Mouse (Mus musculus): ENCODE data around the gene Rab13. TPM values are rescaled to one million over a fixed set of nuclear protein-coding genes. Genes with fewer than 3 reads are reported as not detected.

Gene Rab13
- total and polyA plus RNA-seq, 2 experiments = 3.0 to 5.2 TPM

GRCm38 (mm10) chr3:90258521-90258920 lies 45.0 kb downstream of the Rab13 start:
- TF ChIP-seq POLR2A (IDR thresholded peaks at IDR 0.05; ENCODE audit: extremely low read depth, insufficient read depth, low read length) (no peak), CTCF (IDR thresholded peaks at IDR 0.05; ENCODE audit: low read depth, low read length) (no peak)
- Histone ChIP-seq H3K36me3 (ENCODE audit: control insufficient read depth, insufficient read depth, low read length) (peaks cover 27% of the 10 kb centered on the region), H3K27me3 (ENCODE audit: control insufficient read depth, insufficient read depth, low read length) (no peaks in the 10 kb centered on the region), H3K9ac (ENCODE audit: low read depth, low read length) (no peak overlapping the region), H3K4me1 (ENCODE audit: control insufficient read depth, insufficient read depth, low read length) (peaks cover 23% of the 10 kb centered on the region), H3K4me3 (ENCODE audit: insufficient read depth, low read depth, low read length) (no peak overlapping the region), H3K27ac (replicated peaks; ENCODE audit: insufficient read depth, low read depth, low read length) (peak overlapping the region; percentile 84), H3K79me2 (ENCODE audit: control insufficient read depth, insufficient read depth, low read length) (peaks cover 33% of the 10 kb centered on the region; the same call in 1 of the 2 replicates)
- WGBS = 36% methylated on average over 4 of the region's 4 CpGs
- DNase-seq (ENCODE audit: extremely low read depth, low read depth, low spot score) = peak; percentile 91

GRCm38 (mm10) chr3:90263121-90263771 lies 49.8 kb downstream of the Rab13 start:
- DNase-seq (ENCODE audit: extremely low read depth, low read depth, low spot score) = no peak
- H3K36me3 ChIP-seq (ENCODE audit: control insufficient read depth, insufficient read depth, low read length) = peaks cover 27% of the 10 kb centered on the region
- peaks cover 5% of the 10 kb centered on the region; the same call in 1 of the 2 replicates for H3K79me2 ChIP-seq (ENCODE audit: control insufficient read depth, insufficient read depth, low read length)
- no peak overlapping the region for H3K27ac ChIP-seq (replicated peaks; ENCODE audit: insufficient read depth, low read depth, low read length)
- H3K27me3 ChIP-seq (ENCODE audit: control insufficient read depth, insufficient read depth, low read length) = no peaks in the 10 kb centered on the region
- WGBS = 92% methylated on average over 5 of the region's 5 CpGs
- no peak overlapping the region for H3K4me3 ChIP-seq (ENCODE audit: insufficient read depth, low read depth, low read length)
- H3K4me1 ChIP-seq (ENCODE audit: control insufficient read depth, insufficient read depth, low read length) = peaks cover 11% of the 10 kb centered on the region
- H3K9ac ChIP-seq (ENCODE audit: low read depth, low read length) = no peak overlapping the region
- TF ChIP-seq POLR2A (IDR thresholded peaks at IDR 0.05; ENCODE audit: extremely low read depth, insufficient read depth, low read length) (no peak), CTCF (IDR thresholded peaks at IDR 0.05; ENCODE audit: low read depth, low read length) (no peak)

GRCm38 (mm10) chr3:90264687-90265033 lies 51.2 kb downstream of the Rab13 start:
- Histone ChIP-seq H3K27ac (replicated peaks; ENCODE audit: insufficient read depth, low read depth, low read length) (peak overlapping the region; percentile 79), H3K27me3 (ENCODE audit: control insufficient read depth, insufficient read depth, low read length) (no peaks in the 10 kb centered on the region), H3K4me1 (ENCODE audit: control insufficient read depth, insufficient read depth, low read length) (peaks cover 4% of the 10 kb centered on the region), H3K36me3 (ENCODE audit: control insufficient read depth, insufficient read depth, low read length) (peaks cover 21% of the 10 kb centered on the region), H3K4me3 (ENCODE audit: insufficient read depth, low read depth, low read length) (peak overlapping the region; percentile 74), H3K79me2 (ENCODE audit: control insufficient read depth, insufficient read depth, low read length) (no peaks in the 10 kb centered on the region), H3K9ac (ENCODE audit: low read depth, low read length) (peak overlapping the region; percentile 83)
- WGBS = 27% methylated on average over 10 of the region's 10 CpGs
- no peak for DNase-seq (ENCODE audit: extremely low read depth, low read depth, low spot score)
- TF ChIP-seq POLR2A (IDR thresholded peaks at IDR 0.05; ENCODE audit: extremely low read depth, insufficient read depth, low read length) (no peak), CTCF (IDR thresholded peaks at IDR 0.05; ENCODE audit: low read depth, low read length) (no peak)

GRCm38 (mm10) chr3:90265034-90265931 lies 51.8 kb downstream of the Rab13 start, which contains the start of gene Dennd4b:
Dennd4b (plus strand) TSS chr3:90265185.
- peaks cover 4% of the 10 kb centered on the region for H3K4me1 ChIP-seq (ENCODE audit: control insufficient read depth, insufficient read depth, low read length)
- peak within 1 kb of the TSS; percentile 74 for H3K4me3 ChIP-seq (ENCODE audit: insufficient read depth, low read depth, low read length)
- TF ChIP-seq CTCF (IDR thresholded peaks at IDR 0.05; ENCODE audit: low read depth, low read length) (peak; percentile 91), POLR2A (IDR thresholded peaks at IDR 0.05; ENCODE audit: extremely low read depth, insufficient read depth, low read length) (peak; percentile 66)
- no peaks in the 10 kb centered on the region for H3K27me3 ChIP-seq (ENCODE audit: control insufficient read depth, insufficient read depth, low read length)
- peak within 1 kb of the TSS; percentile 83 for H3K9ac ChIP-seq (ENCODE audit: low read depth, low read length)
- under 1% methylated on average over 73 of the region's 87 CpGs for WGBS
- H3K79me2 ChIP-seq (ENCODE audit: control insufficient read depth, insufficient read depth, low read length) = no peaks in the 10 kb centered on the region
- peaks cover 14% of the 10 kb centered on the region for H3K36me3 ChIP-seq (ENCODE audit: control insufficient read depth, insufficient read depth, low read length)
- peak within 1 kb of the TSS; percentile 95 for H3K27ac ChIP-seq (replicated peaks; ENCODE audit: insufficient read depth, low read depth, low read length)
- peak; percentile 84 for DNase-seq (ENCODE audit: extremely low read depth, low read depth, low spot score)

GRCm38 (mm10) chr3:90265932-90266741 lies 52.6 kb downstream of the Rab13 start:
- H3K27me3 ChIP-seq (ENCODE audit: control insufficient read depth, insufficient read depth, low read length) = no peaks in the 10 kb centered on the region
- no peak for TF ChIP-seq CTCF (IDR thresholded peaks at IDR 0.05; ENCODE audit: low read depth, low read length)
- H3K9ac ChIP-seq (ENCODE audit: low read depth, low read length) = peak overlapping the region; percentile 83
- DNase-seq (ENCODE audit: extremely low read depth, low read depth, low spot score) = peak; percentile 29
- no peaks in the 10 kb centered on the region for H3K79me2 ChIP-seq (ENCODE audit: control insufficient read depth, insufficient read depth, low read length)
- peak overlapping the region; percentile 74 for H3K4me3 ChIP-seq (ENCODE audit: insufficient read depth, low read depth, low read length)
- WGBS = 27% methylated on average over 16 of the region's 16 CpGs
- peak overlapping the region; percentile 81 for H3K27ac ChIP-seq (replicated peaks; ENCODE audit: insufficient read depth, low read depth, low read length)
- peaks cover 4% of the 10 kb centered on the region for H3K4me1 ChIP-seq (ENCODE audit: control insufficient read depth, insufficient read depth, low read length)
- H3K36me3 ChIP-seq (ENCODE audit: control insufficient read depth, insufficient read depth, low read length) = peaks cover 6% of the 10 kb centered on the region; the same call in 1 of the 2 replicates

All from liver, adult 2 months (tissue).